Mouse (Mus musculus): Measurements from ENCODE around the gene Qdpr. TPM values are rescaled to one million over a fixed set of nuclear protein-coding genes. Genes with fewer than 3 reads are reported as not detected.

Gene Qdpr
- polyA plus RNA-seq, 1 experiment from 2014 or later: 139 TPM

DNA sequence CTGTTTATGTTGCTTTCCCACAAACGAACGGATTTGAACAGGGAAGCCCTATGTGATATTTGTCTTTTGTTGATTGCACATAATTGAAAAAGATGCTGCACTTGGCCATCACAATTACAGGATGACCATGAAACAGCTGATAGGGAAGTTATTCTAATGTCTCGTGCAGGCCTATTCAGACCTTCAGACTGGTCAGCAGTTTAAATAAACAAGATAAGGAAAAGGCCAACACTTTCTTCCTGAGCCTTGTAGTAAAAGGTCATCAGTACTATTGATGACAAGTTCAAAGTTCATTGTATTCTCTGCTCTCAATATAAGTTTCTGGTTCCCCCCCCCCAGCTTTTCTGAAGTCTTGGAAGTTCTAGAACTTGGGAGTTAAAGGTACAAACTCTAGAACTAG is 32.6 kb upstream of the Qdpr start:
- no peak overlapping the region for H3K4me3 ChIP-seq
- no peaks in the 10 kb centered on the region for H3K36me3 ChIP-seq
- WGBS: 66% methylated on average over 3 of the region's 3 CpGs
- ATAC-seq (ENCODE audit: insufficient number of reproducible peaks, insufficient read depth, low FRiP score, low TSS enrichment, low read depth): no peak
- H3K4me1 ChIP-seq: no peaks in the 10 kb centered on the region
- H3K9me3 ChIP-seq: no peaks in the 10 kb centered on the region
- H3K9ac ChIP-seq: no peak overlapping the region
- H3K4me2 ChIP-seq: no peak overlapping the region
- no peak overlapping the region for H3K27ac ChIP-seq
- peaks cover 3% of the 10 kb centered on the region; the same call in 1 of the 2 replicates for H3K27me3 ChIP-seq

GRCm38 (mm10) chr5:45481125-45481524 is 31.1 kb upstream of the Qdpr start:
- WGBS: 84% methylated on average over 2 of the region's 2 CpGs
- no peak overlapping the region for H3K27ac ChIP-seq
- H3K9ac ChIP-seq: no peak overlapping the region
- no peak overlapping the region for H3K4me3 ChIP-seq
- H3K9me3 ChIP-seq: no peaks in the 10 kb centered on the region
- no peaks in the 10 kb centered on the region for H3K36me3 ChIP-seq
- peaks cover 3% of the 10 kb centered on the region; the same call in 1 of the 2 replicates for H3K27me3 ChIP-seq
- ATAC-seq (ENCODE audit: insufficient number of reproducible peaks, insufficient read depth, low FRiP score, low TSS enrichment, low read depth): no peak
- peaks cover 4% of the 10 kb centered on the region for H3K4me1 ChIP-seq
- H3K4me2 ChIP-seq: no peak overlapping the region

GRCm38 (mm10) chr5:45480066-45480465 is 30.0 kb upstream of the Qdpr start:
- Histone ChIP-seq H3K4me3 (no peak overlapping the region), H3K36me3 (no peaks in the 10 kb centered on the region), H3K4me1 (peaks cover 4% of the 10 kb centered on the region), H3K4me2 (no peak overlapping the region), H3K9ac (no peak overlapping the region), H3K27me3 (peaks cover 3% of the 10 kb centered on the region; the same call in 1 of the 2 replicates), H3K27ac (no peak overlapping the region), H3K9me3 (no peaks in the 10 kb centered on the region)
- no peak for ATAC-seq (ENCODE audit: insufficient number of reproducible peaks, insufficient read depth, low FRiP score, low TSS enrichment, low read depth)
- 89% methylated on average over 1 of the region's 1 CpGs for WGBS

- Histone ChIP-seq H3K4me3 (no peak overlapping the region), H3K4me2 (no peak overlapping the region), H3K4me1 (peaks cover 14% of the 10 kb centered on the region), H3K36me3 (no peaks in the 10 kb centered on the region), H3K9ac (no peak overlapping the region), H3K27ac (no peak overlapping the region), H3K27me3 (peaks cover 3% of the 10 kb centered on the region; the same call in 1 of the 2 replicates), H3K9me3 (no peaks in the 10 kb centered on the region)
- 81% methylated on average over 7 of the region's 7 CpGs for WGBS
- no peak for ATAC-seq (ENCODE audit: insufficient number of reproducible peaks, insufficient read depth, low FRiP score, low TSS enrichment, low read depth)
Measured at GRCm38 (mm10) chr5:45477601-45478000, 27.6 kb upstream of the Qdpr start.

- ATAC-seq (ENCODE audit: insufficient number of reproducible peaks, insufficient read depth, low FRiP score, low TSS enrichment, low read depth): no peak
- WGBS: 47% methylated on average over 6 of the region's 6 CpGs
- Histone ChIP-seq H3K4me1 (peaks cover 14% of the 10 kb centered on the region), H3K36me3 (no peaks in the 10 kb centered on the region), H3K9ac (no peak overlapping the region; the same call in 1 of the 2 replicates), H3K4me3 (no peak overlapping the region), H3K27ac (no peak overlapping the region), H3K4me2 (no peak overlapping the region), H3K9me3 (no peaks in the 10 kb centered on the region), H3K27me3 (peaks cover 3% of the 10 kb centered on the region; the same call in 1 of the 2 replicates)
Measured at GRCm38 (mm10) chr5:45476288-45476687, 26.3 kb upstream of the Qdpr start.

GRCm38 (mm10) chr5:45475771-45476170 is 25.7 kb upstream of the Qdpr start:
- 78% methylated on average over 5 of the region's 5 CpGs for WGBS
- H3K9ac ChIP-seq: no peak overlapping the region

DNA sequence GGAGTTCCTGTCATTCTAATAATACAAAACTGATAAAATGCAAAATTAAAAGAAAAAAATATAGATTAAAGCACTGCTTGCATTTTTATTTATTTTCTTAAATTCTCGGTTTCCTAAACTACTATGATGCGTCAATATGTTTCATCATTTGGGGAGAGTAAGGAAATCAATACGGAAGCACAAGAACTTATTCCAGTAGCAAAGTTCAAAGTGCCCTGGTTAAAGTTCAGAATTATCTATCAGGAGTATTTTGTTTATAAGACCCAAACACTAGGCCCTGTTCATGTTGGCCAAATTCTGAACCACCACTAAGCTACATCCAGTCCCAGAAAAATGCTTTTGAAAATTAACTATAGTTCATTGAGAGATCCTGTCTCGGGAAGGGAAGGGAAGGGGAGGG is 24.7 kb upstream of the Qdpr start:
- Histone ChIP-seq H3K27me3 (peaks cover 3% of the 10 kb centered on the region; the same call in 1 of the 2 replicates), H3K4me2 (no peak overlapping the region), H3K36me3 (no peaks in the 10 kb centered on the region), H3K27ac (no peak overlapping the region), H3K4me3 (no peak overlapping the region), H3K4me1 (peaks cover 14% of the 10 kb centered on the region), H3K9ac (no peak overlapping the region), H3K9me3 (no peaks in the 10 kb centered on the region)
- ATAC-seq (ENCODE audit: insufficient number of reproducible peaks, insufficient read depth, low FRiP score, low TSS enrichment, low read depth): no peak
- whole genome bisulfite sequencing: 83% methylated on average over 3 of the region's 4 CpGs

More at GRCm38 (mm10) chr5:45475771-45476170, 25.7 kb upstream of the Qdpr start:
- peaks cover 3% of the 10 kb centered on the region; the same call in 1 of the 2 replicates for H3K27me3 ChIP-seq
- peaks cover 14% of the 10 kb centered on the region for H3K4me1 ChIP-seq
- H3K36me3 ChIP-seq: no peaks in the 10 kb centered on the region
- no peak for ATAC-seq (ENCODE audit: insufficient number of reproducible peaks, insufficient read depth, low FRiP score, low TSS enrichment, low read depth)
- H3K9me3 ChIP-seq: no peaks in the 10 kb centered on the region
- H3K4me2 ChIP-seq: no peak overlapping the region
- no peak overlapping the region for H3K4me3 ChIP-seq
- H3K27ac ChIP-seq: no peak overlapping the region

- Histone ChIP-seq H3K27me3 (peaks cover 3% of the 10 kb centered on the region; the same call in 1 of the 2 replicates), H3K9ac (no peak overlapping the region), H3K27ac (no peak overlapping the region), H3K4me3 (no peak overlapping the region), H3K4me2 (no peak overlapping the region), H3K9me3 (no peaks in the 10 kb centered on the region), H3K36me3 (no peaks in the 10 kb centered on the region), H3K4me1 (peaks cover 14% of the 10 kb centered on the region)
- ATAC-seq (ENCODE audit: insufficient number of reproducible peaks, insufficient read depth, low FRiP score, low TSS enrichment, low read depth): no peak
- 25% methylated on average over 6 of the region's 6 CpGs for WGBS
Measured at GRCm38 (mm10) chr5:45474215-45474614, 24.2 kb upstream of the Qdpr start.

DNA sequence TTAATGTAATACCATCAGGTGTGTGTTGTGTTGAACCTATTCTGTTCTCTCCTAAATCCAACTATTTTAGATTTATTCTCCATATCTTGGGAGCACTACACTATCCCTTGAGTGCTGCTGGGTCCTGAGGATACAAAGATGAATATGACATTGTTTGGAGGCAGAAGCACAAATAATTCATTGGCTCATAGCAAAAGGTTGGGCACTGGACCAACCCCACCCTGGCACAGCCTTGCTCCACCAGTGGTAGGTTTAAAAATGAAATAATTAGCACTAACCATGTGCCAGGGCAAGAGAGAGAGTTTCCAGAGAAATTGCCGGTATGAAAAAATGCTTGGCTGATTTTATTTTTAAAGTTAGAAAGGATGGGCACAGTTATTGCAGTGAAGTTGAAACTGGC is 23.5 kb upstream of the Qdpr start:
- no peak for ATAC-seq (ENCODE audit: insufficient number of reproducible peaks, insufficient read depth, low FRiP score, low TSS enrichment, low read depth)
- WGBS: 75% methylated on average over 1 of the region's 1 CpGs
- H3K4me2 ChIP-seq: no peak overlapping the region
- H3K36me3 ChIP-seq: no peaks in the 10 kb centered on the region
- H3K4me3 ChIP-seq: no peak overlapping the region
- peaks cover 3% of the 10 kb centered on the region; the same call in 1 of the 2 replicates for H3K27me3 ChIP-seq
- no peak overlapping the region for H3K27ac ChIP-seq
- H3K9ac ChIP-seq: 0 out of 2 replicates have a peak overlapping the region, but pooled peaks have one; percentile 6
- H3K4me1 ChIP-seq: peaks cover 14% of the 10 kb centered on the region
- H3K9me3 ChIP-seq: no peaks in the 10 kb centered on the region

GRCm38 (mm10) chr5:45472880-45473450 is 22.9 kb upstream of the Qdpr start:
- Histone ChIP-seq H3K27ac (no peak overlapping the region), H3K4me2 (no peak overlapping the region), H3K9ac (0 out of 2 replicates have a peak overlapping the region, but pooled peaks have one; percentile 6), H3K9me3 (no peaks in the 10 kb centered on the region), H3K27me3 (no peaks in the 10 kb centered on the region), H3K4me3 (no peak overlapping the region), H3K36me3 (no peaks in the 10 kb centered on the region), H3K4me1 (peaks cover 14% of the 10 kb centered on the region)
- WGBS: 24% methylated on average over 7 of the region's 7 CpGs
- no peak for ATAC-seq (ENCODE audit: insufficient number of reproducible peaks, insufficient read depth, low FRiP score, low TSS enrichment, low read depth)

DNA sequence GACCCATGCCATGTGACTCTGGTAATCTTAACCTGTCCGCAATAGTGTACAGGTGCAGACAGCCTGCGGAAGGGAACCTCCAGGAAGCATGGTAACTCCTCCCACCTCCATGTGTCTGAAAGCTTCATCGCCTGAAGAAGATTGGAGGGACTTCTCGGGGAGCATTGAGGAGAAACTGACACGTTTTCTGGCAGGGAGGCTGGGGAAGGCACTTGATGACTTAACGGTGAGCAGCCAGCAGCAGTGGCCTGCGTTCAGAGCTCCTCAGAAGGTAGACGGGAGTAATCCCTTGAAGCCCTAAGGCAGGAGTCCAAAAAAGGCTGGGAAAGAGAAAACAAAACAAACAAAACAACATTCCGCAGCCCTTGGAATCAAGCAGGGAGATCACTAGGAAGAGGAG is 4.4 kb upstream of the Qdpr start:
- Histone ChIP-seq H3K9ac (no peak overlapping the region), H3K27me3 (no peaks in the 10 kb centered on the region), H3K36me3 (no peaks in the 10 kb centered on the region), H3K27ac (no peak overlapping the region), H3K4me2 (no peak overlapping the region), H3K4me3 (no peak overlapping the region), H3K9me3 (no peaks in the 10 kb centered on the region), H3K4me1 (0 out of 2 replicates have a peak, but pooled peaks cover 2% of the 10 kb centered on the region)
- WGBS: 31% methylated on average over 9 of the region's 9 CpGs
- no peak for ATAC-seq (ENCODE audit: insufficient number of reproducible peaks, insufficient read depth, low FRiP score, low TSS enrichment, low read depth)

- peaks cover 11% of the 10 kb centered on the region for H3K4me1 ChIP-seq
- ATAC-seq (ENCODE audit: insufficient number of reproducible peaks, insufficient read depth, low FRiP score, low TSS enrichment, low read depth): no peak
- no peaks in the 10 kb centered on the region for H3K36me3 ChIP-seq
- WGBS: 46% methylated on average over 6 of the region's 6 CpGs
- no peak within 1 kb of the TSS for H3K27ac ChIP-seq
- H3K4me2 ChIP-seq: no peak within 1 kb of the TSS
- no peaks in the 10 kb centered on the region for H3K27me3 ChIP-seq
- H3K9me3 ChIP-seq: no peaks in the 10 kb centered on the region
- H3K4me3 ChIP-seq: no peak within 1 kb of the TSS
- no peak within 1 kb of the TSS for H3K9ac ChIP-seq
Measured at GRCm38 (mm10) chr5:45453451-45453850, 3.4 kb upstream of the Qdpr start, which contains the start of gene Clrn2. TSS of gene Clrn2 (plus strand) at chr5:45453751.

Measured in embryonic facial prominence, embryonic 13.5 days (tissue).